Mouse (Mus musculus): ENCODE results near the gene Klk1b16. TPM values are rescaled to one million over a fixed set of nuclear protein-coding genes. Genes with fewer than 3 reads are reported as not detected.

Gene Klk1b16
- polyA plus RNA-seq (2014; fragmentation: Illumina TruSeq; extraction: RNeasy Lipid Tissue Mini Kit (QIAGEN cat#74804); ENCODE audit: low replicate concordance), result not detected

DNA sequence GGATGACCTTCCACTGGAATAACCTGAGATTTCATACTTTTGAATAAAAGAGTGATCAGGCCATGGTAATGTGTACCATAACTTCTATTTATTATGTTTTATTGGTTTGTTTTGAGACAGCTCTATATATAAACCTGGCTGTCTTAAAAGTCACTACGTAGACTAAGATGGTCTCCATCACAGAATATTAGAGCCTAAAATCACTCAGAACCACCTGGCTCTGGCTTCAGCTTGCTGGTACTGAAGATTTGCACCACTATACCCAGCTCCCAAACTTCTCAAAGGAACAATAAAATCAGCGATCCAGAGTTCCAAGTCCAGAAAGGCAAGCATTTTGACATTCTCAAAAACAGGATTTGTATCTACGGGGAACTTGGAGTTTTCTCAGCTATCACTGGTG lies at the start of gene Klk1b16:
Gene Klk1b16 (plus strand): TSS at position 301 of the 400 bp plus-strand sequence.

DNA sequence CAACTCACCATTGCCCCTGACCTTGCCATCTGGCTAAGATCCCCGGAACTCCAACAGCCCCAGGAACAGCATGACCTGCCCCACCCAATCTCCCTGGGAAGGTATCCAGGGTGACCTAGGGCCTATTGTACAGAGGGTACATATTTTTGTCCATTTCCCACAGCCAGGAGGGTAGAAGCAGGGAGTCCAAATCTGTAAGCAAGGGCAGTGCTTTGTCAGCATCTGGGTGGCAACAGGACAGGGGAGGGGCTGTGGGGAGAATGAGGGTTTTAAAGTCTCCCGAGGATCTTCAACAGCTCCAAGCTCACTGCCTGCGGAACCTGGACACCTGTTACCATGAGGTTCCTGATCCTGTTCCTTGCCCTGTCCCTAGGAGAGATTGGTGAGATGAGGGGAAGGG lies 34.5 kb upstream of the Klk1b16 start, which contains the start of gene Klk1b21:
Gene Klk1b21 (plus strand): TSS at position 301 of the 400 bp plus-strand sequence.

DNA sequence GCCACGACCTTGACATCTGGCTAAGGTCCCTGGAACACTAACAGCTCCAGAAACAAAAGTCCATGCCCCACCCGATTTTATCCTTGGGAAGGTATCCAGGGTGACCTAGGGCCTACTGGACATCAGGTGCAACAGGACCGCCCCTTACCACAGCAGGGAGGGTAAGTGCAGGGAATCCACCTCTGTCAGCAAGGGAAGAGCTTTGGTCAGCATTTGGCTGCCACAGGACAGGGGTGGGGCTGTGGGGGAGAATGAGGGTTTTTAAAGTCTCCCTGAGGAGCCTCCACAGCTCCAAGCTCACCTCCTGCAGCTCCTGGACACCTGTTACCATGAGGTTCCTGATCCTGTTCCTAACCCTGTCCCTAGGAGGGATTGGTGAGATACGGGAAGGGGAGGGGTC lies 24.2 kb upstream of the Klk1b16 start, which contains the start of gene Klk1b22:
Gene Klk1b22 (plus strand): TSS at position 301 of the 400 bp plus-strand sequence.

DNA sequence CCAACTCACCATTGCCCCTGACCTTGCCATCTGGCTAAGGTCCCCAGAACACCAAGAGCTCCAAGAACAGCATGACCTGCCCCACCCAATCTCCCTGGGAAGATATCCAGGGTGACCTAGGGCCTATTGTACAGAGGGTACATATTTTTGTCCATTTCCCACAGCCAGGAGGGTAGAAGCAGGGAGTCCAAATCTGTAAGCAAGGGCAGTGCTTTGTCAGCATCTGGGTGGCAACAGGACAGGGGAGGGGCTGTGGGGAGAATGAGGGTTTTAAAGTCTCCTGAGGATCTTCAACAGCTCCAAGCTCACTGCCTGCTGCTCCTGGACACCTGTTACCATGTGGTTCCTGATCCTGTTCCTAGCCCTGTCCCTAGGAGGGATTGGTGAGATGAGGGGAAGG lies 51.4 kb downstream of the Klk1b16 start, which contains the start of gene Klk1b24:
Gene Klk1b24 (plus strand): TSS at position 301 of the 400 bp plus-strand sequence.

Other genes starting within 250 kb of the Klk1b16 start
- gene Klk15, start 203.0 kb upstream of the Klk1b16 start, polyA plus RNA-seq (2014; fragmentation: Illumina TruSeq; extraction: RNeasy Lipid Tissue Mini Kit (QIAGEN cat#74804); ENCODE audit: low replicate concordance), result not detected
- not detected for gene Klk1b8, start 186.1 kb upstream of the Klk1b16 start, polyA plus RNA-seq (2014; fragmentation: Illumina TruSeq; extraction: RNeasy Lipid Tissue Mini Kit (QIAGEN cat#74804); ENCODE audit: low replicate concordance)
- gene Klk1b1, start 170.0 kb upstream of the Klk1b16 start, polyA plus RNA-seq (2014; fragmentation: Illumina TruSeq; extraction: RNeasy Lipid Tissue Mini Kit (QIAGEN cat#74804); ENCODE audit: low replicate concordance), result not detected
- gene Klk1b9, start 160.7 kb upstream of the Klk1b16 start, polyA plus RNA-seq (2014; fragmentation: Illumina TruSeq; extraction: RNeasy Lipid Tissue Mini Kit (QIAGEN cat#74804); ENCODE audit: low replicate concordance), result not detected
- not detected for gene Klk1b11, start 140.9 kb upstream of the Klk1b16 start, polyA plus RNA-seq (2014; fragmentation: Illumina TruSeq; extraction: RNeasy Lipid Tissue Mini Kit (QIAGEN cat#74804); ENCODE audit: low replicate concordance)
- gene Klk1b26, start 124.6 kb upstream of the Klk1b16 start, polyA plus RNA-seq (2014; fragmentation: Illumina TruSeq; extraction: RNeasy Lipid Tissue Mini Kit (QIAGEN cat#74804); ENCODE audit: low replicate concordance), result not detected
- gene Klk1b27, start 84.5 kb upstream of the Klk1b16 start, polyA plus RNA-seq (2014; fragmentation: Illumina TruSeq; extraction: RNeasy Lipid Tissue Mini Kit (QIAGEN cat#74804); ENCODE audit: low replicate concordance), result not detected
- gene Klk1b21, start 34.4 kb upstream of the Klk1b16 start, polyA plus RNA-seq (2014; fragmentation: Illumina TruSeq; extraction: RNeasy Lipid Tissue Mini Kit (QIAGEN cat#74804); ENCODE audit: low replicate concordance), result not detected
- not detected for gene Klk1b22, start 24.1 kb upstream of the Klk1b16 start, polyA plus RNA-seq (2014; fragmentation: Illumina TruSeq; extraction: RNeasy Lipid Tissue Mini Kit (QIAGEN cat#74804); ENCODE audit: low replicate concordance)
- gene Klk1b24, start 51.5 kb downstream of the Klk1b16 start, polyA plus RNA-seq (2014; fragmentation: Illumina TruSeq; extraction: RNeasy Lipid Tissue Mini Kit (QIAGEN cat#74804); ENCODE audit: low replicate concordance), result not detected
- not detected for gene Klk1b3, start 61.4 kb downstream of the Klk1b16 start, polyA plus RNA-seq (2014; fragmentation: Illumina TruSeq; extraction: RNeasy Lipid Tissue Mini Kit (QIAGEN cat#74804); ENCODE audit: low replicate concordance)
- not detected for gene Klk1b4, start 70.7 kb downstream of the Klk1b16 start, polyA plus RNA-seq (2014; fragmentation: Illumina TruSeq; extraction: RNeasy Lipid Tissue Mini Kit (QIAGEN cat#74804); ENCODE audit: low replicate concordance)
- 0.71 TPM for gene Klk1b5, start 79.2 kb downstream of the Klk1b16 start, polyA plus RNA-seq (2014; fragmentation: Illumina TruSeq; extraction: RNeasy Lipid Tissue Mini Kit (QIAGEN cat#74804); ENCODE audit: low replicate concordance)
- gene Klk1, start 88.6 kb downstream of the Klk1b16 start, polyA plus RNA-seq (2014; fragmentation: Illumina TruSeq; extraction: RNeasy Lipid Tissue Mini Kit (QIAGEN cat#74804); ENCODE audit: low replicate concordance), result 65.0 TPM
- not detected for gene Gm36864, start 99.4 kb downstream of the Klk1b16 start, polyA plus RNA-seq (2014; fragmentation: Illumina TruSeq; extraction: RNeasy Lipid Tissue Mini Kit (QIAGEN cat#74804); ENCODE audit: low replicate concordance)
- gene 1700028J19Rik, start 109.9 kb downstream of the Klk1b16 start, polyA plus RNA-seq (2014; fragmentation: Illumina TruSeq; extraction: RNeasy Lipid Tissue Mini Kit (QIAGEN cat#74804); ENCODE audit: low replicate concordance), result 0.63 TPM
- 39.8 TPM for gene 2410002F23Rik, start 110.0 kb downstream of the Klk1b16 start, polyA plus RNA-seq (2014; fragmentation: Illumina TruSeq; extraction: RNeasy Lipid Tissue Mini Kit (QIAGEN cat#74804); ENCODE audit: low replicate concordance)
- not detected for gene Acp4, start 120.6 kb downstream of the Klk1b16 start, polyA plus RNA-seq (2014; fragmentation: Illumina TruSeq; extraction: RNeasy Lipid Tissue Mini Kit (QIAGEN cat#74804); ENCODE audit: low replicate concordance)
- gene Gm15517, start 124.7 kb downstream of the Klk1b16 start, polyA plus RNA-seq (2014; fragmentation: Illumina TruSeq; extraction: RNeasy Lipid Tissue Mini Kit (QIAGEN cat#74804); ENCODE audit: low replicate concordance), result not detected
- gene Clec11a, start 170.1 kb downstream of the Klk1b16 start, polyA plus RNA-seq (2014; fragmentation: Illumina TruSeq; extraction: RNeasy Lipid Tissue Mini Kit (QIAGEN cat#74804); ENCODE audit: low replicate concordance), result 0.30 TPM
- 0.04 TPM for gene Shank1, start 173.5 kb downstream of the Klk1b16 start, polyA plus RNA-seq (2014; fragmentation: Illumina TruSeq; extraction: RNeasy Lipid Tissue Mini Kit (QIAGEN cat#74804); ENCODE audit: low replicate concordance)
- not detected for gene Syt3, start 247.3 kb downstream of the Klk1b16 start, polyA plus RNA-seq (2014; fragmentation: Illumina TruSeq; extraction: RNeasy Lipid Tissue Mini Kit (QIAGEN cat#74804); ENCODE audit: low replicate concordance)
- not detected for gene 1700008O03Rik, start 249.1 kb downstream of the Klk1b16 start, polyA plus RNA-seq (2014; fragmentation: Illumina TruSeq; extraction: RNeasy Lipid Tissue Mini Kit (QIAGEN cat#74804); ENCODE audit: low replicate concordance)